Mouse (Mus musculus): ENCODE measurements around the gene Ankrd13d.
A peak's percentile ranks its signal among the peaks of the same experiment; 100 is the strongest.

Gene Ankrd13d

GRCm38 (mm10) chr19:4282898-4283553 lies at the start of gene Ankrd13d:
TSS of gene Ankrd13d (minus strand) at chr19:4283137.
- peak; percentile 88 to 94 for DNase-seq

- DNase-seq, result peak; percentile 68 to 71
These were observed 49.7 kb upstream of the Ankrd13d start for GRCm38 (mm10) chr19:4332653-4333052.

- DNase-seq, result no peak
These were observed 48.3 kb upstream of the Ankrd13d start for GRCm38 (mm10) chr19:4331273-4331672.

GRCm38 (mm10) chr19:4330603-4331002 lies 47.7 kb upstream of the Ankrd13d start:
- no peak for DNase-seq

- no peak for DNase-seq
These were observed 45.9 kb upstream of the Ankrd13d start for GRCm38 (mm10) chr19:4328737-4329304.

DNA sequence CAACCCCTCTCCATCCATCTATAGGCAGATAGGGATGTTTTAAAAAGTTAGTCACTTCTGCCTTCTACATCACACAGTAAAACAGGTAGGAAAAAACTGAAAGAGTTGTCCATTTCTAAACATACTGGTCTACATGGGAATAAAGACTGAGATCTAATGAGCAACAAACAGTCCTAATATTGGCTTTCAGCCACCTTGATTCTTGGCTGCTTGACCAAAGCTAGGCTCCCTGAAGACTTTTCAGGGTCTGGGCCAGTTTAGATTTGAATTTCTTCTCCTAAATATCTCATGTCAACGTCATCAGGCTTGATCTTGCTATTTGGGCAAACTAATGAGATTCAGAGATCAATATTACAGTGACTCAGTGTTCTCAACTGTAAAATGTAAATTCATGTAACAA lies 43.9 kb upstream of the Ankrd13d start:
- DNase-seq, result peak; percentile 77 to 81

DNA sequence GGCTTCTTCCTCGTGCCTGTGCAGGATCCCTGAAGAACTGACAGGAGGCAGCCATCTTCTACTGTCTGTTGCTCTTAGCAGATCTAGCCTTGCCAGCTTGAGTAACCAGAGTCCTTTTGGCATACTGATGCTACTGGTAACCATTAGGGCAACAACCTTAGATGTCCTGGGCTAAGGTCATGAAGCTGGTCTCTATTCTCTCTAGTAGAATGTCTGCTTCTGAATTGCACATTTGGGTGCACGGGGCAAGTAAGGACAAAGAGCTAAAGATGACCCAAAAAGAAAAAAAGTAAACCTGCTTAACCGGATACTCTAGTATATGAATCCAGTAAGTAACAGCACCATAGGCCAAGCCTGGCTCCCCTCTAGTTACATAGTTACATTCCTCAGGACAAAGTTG lies 43.2 kb upstream of the Ankrd13d start:
- no peak for DNase-seq

DNA sequence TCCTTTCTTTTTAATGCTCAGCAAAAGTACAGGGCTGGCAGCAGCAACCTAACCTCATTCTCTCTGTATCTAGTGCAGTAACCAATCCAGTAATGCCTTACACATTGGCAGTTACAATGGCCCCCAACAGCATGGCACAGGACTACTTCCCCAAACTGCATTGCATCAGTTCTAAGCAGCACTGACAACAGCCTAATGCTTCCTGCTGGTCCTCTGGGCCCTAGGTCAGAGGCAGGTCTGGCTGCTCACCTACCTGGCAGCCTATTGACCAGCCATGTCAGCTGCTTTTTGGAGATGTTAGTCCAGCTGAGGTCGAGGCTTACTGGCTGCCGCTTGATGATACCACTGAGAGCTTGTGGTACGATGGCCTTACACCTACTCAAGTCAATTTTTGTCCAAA lies 39.2 kb upstream of the Ankrd13d start:
- DNase-seq, result no peak

DNA sequence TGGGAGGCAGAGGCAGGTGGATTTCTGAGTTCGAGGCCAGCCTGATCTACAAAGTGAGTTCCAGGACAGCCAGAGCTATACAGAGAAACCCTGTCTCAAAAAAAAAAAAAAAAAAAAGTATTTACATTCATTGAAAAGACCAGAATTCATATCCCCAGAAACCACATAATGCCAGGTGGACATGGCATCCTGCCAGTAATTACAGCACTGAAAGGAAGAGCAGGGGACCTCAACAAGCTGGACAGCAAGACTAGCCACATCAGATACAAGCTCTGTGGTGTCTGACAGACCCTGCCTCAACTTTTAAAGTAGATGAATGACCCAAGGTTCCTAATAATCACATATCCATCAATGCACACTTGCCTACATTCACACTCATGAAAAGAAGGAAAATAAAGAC lies 38.7 kb upstream of the Ankrd13d start:
- DNase-seq, result peak in 1 of 2 experiments; percentile 57

DNA sequence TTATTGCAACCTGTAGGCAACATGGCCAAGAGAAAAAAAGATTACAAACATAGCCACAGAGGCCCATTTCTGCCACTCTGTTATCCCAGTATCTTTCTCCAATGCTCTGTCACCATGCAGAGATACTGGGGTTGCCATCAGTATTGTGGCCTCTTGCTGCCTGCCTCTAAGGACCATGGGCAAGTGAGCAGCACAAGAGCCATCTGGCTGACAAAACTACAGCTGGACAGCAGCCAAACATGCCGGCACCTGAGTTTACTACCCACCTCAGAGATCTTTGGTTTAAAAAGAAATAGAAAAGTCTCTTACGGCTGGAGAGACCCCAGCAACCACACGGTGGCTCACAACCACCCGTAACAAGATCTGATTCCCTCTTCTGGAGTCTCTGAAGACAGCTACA lies 36.3 kb upstream of the Ankrd13d start:
- peak; percentile 74 to 80 for DNase-seq

- peak in 1 of 2 experiments; percentile 60 for DNase-seq
These were observed 34.2 kb upstream of the Ankrd13d start for GRCm38 (mm10) chr19:4317181-4317580.

GRCm38 (mm10) chr19:4315223-4315944 lies 32.4 kb upstream of the Ankrd13d start:
- DNase-seq, result peak; percentile 95

GRCm38 (mm10) chr19:4309776-4310185 lies 26.8 kb upstream of the Ankrd13d start:
- peak; percentile 81 to 82 for DNase-seq

- no peak for DNase-seq
These were observed 26.4 kb upstream of the Ankrd13d start for GRCm38 (mm10) chr19:4309302-4309701.

GRCm38 (mm10) chr19:4306190-4306577 lies 23.2 kb upstream of the Ankrd13d start, which contains the start of gene Grk2:
TSS of gene Grk2 (minus strand) at chr19:4306222.
- DNase-seq, result peak; percentile 93 to 94

DNA sequence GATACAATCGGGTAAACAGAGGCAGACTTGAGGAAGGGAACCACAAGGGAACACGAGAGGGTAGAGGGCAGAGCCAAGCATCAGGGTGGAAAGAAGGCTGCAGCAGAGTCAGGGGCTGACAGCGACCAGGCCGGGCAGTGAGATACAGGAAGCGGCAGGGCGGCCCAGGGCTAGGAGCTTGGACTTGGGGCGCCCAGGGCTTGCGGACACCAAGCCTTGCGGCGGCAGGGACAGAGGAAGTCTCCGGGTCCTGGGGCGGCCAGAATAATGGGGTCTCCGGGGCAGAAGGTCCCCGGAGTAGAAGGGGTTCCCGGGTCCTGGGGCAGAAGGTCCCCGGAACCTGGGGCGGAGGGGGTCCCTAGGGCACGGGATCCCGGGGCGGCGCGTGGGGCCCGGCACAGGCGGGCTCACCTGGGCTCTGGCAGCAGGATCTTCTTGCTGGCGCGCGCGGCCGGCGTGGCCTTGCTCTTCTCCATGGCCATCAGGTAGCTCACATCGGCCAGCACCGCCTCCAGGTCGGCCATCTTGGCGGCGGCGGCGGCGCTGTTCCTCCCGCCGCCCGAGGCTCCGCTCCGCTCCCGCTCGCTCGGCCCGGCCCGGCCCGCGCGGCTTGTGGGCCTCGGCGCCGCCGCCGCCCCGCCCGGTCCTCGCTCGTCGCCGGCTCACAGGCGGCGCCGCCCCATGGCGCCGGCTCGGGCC lies 22.7 kb upstream of the Ankrd13d start:
- DNase-seq, result peak; percentile 77 to 79

DNA sequence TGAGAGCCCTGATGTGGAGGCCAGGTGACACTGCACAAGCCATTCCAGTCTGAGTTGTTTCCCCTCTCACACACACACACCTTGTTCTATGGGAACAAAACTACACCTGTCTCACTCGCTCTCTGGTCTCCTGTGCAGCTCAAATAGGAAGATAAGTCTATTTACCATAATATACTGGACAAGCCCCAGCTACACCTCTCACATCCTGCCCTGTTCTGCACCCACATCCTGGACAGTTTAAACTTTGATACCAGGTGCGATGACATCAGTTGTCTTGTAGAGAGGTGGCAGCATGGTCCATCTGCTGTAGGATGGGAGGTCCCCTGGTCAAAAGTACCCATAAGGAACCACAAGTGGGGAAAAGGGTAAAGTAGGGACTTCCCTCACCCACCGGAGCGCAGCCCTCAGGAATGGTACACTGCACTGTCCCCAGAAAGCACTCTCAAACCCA lies 22.0 kb upstream of the Ankrd13d start:
- peak; percentile 33 to 45 for DNase-seq

DNA sequence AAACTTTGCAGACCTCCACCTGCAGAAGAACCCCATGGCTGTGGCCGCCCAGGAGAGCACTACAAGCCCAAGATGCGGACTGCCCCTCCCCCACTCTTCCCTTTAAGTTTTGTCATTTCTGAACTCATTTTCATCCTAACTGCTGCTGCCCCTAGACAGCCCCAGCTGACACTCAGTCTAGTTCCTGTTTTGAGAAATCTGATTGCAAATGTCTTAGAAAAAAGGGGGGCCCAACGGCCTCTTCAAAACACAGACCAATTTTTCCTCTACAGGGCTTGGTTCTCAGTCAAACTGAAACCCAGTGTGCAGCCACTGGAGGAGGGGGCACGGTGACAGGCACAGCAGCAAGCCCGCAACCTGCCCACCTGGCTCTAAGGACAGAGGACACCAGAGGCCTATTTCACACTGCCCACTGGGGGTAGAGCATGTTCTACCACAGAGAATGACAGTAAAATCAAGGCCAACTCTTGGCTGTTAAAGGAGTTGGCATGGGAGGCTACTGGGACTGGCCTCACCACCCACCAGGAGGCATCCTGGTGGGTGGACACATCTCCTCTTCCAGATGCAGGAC lies 21.4 kb upstream of the Ankrd13d start:
- DNase-seq, result peak; percentile 59 to 60

- DNase-seq, result peak in 1 of 2 experiments; percentile 38
These were observed 20.7 kb upstream of the Ankrd13d start for GRCm38 (mm10) chr19:4303640-4303995.

- DNase-seq, result peak; percentile 97
These were observed 20.2 kb upstream of the Ankrd13d start for GRCm38 (mm10) chr19:4302936-4303639.

DNA sequence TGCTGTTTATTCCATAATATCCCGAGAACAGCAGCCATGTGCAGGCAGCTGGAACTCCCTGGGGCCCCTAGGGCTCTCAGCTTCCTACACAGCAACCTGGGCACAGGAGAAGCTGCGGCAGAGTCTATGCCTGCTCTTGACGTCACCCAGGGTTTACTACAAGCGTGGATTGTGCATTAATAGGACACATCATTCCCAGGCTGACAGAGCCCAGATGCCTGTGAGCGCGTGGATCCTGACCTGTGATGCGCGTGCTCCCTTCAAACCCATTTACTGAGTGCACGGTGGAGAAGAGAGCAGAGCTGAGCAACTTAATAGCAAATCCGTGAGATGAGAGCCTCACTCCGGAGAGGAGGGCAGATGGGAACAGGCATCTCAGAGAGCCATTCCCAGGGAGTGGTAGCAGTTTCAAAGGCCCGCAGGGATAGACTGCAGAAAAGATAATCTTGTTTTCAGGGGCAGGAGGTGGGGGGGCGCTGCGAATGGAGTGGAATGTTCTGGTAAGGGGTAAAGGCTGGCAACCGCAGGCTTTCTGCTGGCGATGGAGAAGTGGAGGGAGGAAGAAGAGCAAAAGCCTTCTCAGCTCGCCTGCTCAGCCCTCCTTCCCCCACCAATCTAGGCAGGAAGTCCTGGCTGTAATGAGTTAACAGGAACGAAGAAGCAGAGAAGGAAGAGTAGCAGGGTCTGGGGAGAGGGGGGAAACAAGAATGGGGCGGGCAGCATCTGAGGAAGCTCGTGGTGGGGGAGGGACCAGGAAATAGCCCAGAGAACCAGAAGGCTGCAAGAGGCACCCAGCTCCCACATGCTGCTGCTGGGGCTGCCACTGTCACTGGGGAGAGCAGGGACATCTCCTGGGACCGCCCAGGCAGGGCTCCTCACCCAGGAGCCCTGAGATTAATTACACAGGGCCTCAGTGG lies 19.1 kb upstream of the Ankrd13d start:
- peak; percentile 57 to 58 for DNase-seq

Measured in cerebellum, postnatal 10 days (tissue).